Mouse (Mus musculus): ENCODE results near the gene Glis3. TPM values are rescaled to one million over a fixed set of nuclear protein-coding genes. Genes with fewer than 3 reads are reported as not detected.

Gene Glis3
- polyA plus RNA-seq, 1 experiment from 2014 or later, result 4.1 TPM

DNA sequence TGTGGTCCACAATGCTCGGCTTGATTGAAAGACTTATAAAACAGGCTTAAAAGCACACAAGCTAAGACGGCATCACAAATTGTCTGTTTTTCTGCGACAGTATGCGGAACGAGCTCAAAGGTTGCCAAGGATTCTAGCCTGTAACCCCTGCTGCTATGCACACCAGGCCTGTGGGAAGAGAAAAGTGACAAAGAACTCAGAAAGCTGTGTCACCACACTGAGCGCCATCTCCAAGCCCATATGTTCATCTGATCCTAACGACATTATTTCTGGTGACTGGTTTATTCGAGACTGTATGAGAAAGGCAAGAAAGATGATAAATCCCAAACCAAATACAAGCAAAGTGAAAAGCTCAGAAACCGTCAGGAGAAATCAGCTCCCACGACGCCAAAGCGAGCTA, 144.9 kb downstream of the Glis3 start:
- no peak overlapping the region for H3K4me3 ChIP-seq (replicated peaks; ENCODE audit: low read length)
- ATAC-seq (ENCODE audit: low FRiP score) (no peak), DNase-seq (ENCODE audit: low spot score) (no peak)
- no peak overlapping the region for H3K27ac ChIP-seq
- no peak overlapping the region for H3K9ac ChIP-seq
- WGBS, result 63% methylated on average over 12 of the region's 12 CpGs
- no peaks in the 10 kb centered on the region for H3K4me1 ChIP-seq (replicated peaks; ENCODE audit: control insufficient read depth, insufficient read depth, low read length)
- no peak overlapping the region for H3K4me2 ChIP-seq (replicated peaks)
- H3K9me3 ChIP-seq (ENCODE audit: control insufficient read depth, low read length), result no peaks in the 10 kb centered on the region
- H3K36me3 ChIP-seq (replicated peaks; ENCODE audit: control insufficient read depth, insufficient read depth), result no peaks in the 10 kb centered on the region
- H3K27me3 ChIP-seq (ENCODE audit: control insufficient read depth, insufficient read depth, low read length), result no peaks in the 10 kb centered on the region

DNA sequence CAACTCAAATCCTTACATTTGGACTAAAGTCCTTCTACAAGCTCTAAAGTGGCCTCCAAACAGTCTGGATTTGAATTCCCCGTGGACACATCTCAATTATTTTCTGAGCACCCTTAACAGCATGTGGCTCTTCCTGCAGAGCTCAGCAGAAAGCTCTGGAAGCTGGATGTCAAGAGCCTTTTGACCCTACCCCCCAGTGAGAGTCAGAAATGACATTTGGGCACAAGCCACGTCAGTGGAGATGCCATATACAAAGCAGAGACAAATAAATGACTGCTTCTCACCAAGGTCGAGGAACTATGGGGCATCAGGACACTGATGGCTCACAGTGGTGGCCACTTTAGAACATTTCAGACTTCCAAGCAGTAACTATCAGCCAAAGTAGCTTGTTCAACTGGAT, 146.3 kb downstream of the Glis3 start:
- DNase-seq (ENCODE audit: low spot score) (no peak), ATAC-seq (ENCODE audit: low FRiP score) (no peak)
- Histone ChIP-seq H3K27me3 (ENCODE audit: control insufficient read depth, insufficient read depth, low read length) (no peaks in the 10 kb centered on the region), H3K4me3 (replicated peaks; ENCODE audit: low read length) (no peak overlapping the region), H3K4me2 (replicated peaks) (no peak overlapping the region), H3K27ac (no peak overlapping the region), H3K9ac (no peak overlapping the region), H3K9me3 (ENCODE audit: control insufficient read depth, low read length) (no peaks in the 10 kb centered on the region), H3K36me3 (replicated peaks; ENCODE audit: control insufficient read depth, insufficient read depth) (no peaks in the 10 kb centered on the region), H3K4me1 (replicated peaks; ENCODE audit: control insufficient read depth, insufficient read depth, low read length) (no peaks in the 10 kb centered on the region)
- WGBS, result 63% methylated on average over 3 of the region's 3 CpGs

DNA sequence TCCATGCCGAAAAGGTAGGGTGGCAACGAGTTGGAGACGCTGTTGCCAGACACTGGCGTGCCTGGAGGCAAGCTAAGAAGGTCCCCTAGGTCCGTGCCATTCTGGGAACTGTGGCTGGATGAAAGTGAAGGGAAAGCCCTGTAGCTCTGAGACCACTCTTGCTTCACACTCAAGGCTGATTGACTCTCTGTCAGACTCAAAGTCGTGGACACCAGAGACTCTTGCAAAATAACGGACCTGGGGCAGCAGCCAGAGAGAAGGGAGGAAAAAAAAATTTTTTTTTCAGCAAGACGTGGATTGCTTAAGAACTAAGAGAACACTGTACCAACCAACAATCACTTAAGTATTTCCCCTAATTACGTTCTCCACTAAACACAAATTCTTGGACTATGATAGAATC, 148.1 kb downstream of the Glis3 start:
- no peak for ATAC-seq (ENCODE audit: low FRiP score)
- H3K36me3 ChIP-seq (replicated peaks; ENCODE audit: control insufficient read depth, insufficient read depth), result no peaks in the 10 kb centered on the region

DNA sequence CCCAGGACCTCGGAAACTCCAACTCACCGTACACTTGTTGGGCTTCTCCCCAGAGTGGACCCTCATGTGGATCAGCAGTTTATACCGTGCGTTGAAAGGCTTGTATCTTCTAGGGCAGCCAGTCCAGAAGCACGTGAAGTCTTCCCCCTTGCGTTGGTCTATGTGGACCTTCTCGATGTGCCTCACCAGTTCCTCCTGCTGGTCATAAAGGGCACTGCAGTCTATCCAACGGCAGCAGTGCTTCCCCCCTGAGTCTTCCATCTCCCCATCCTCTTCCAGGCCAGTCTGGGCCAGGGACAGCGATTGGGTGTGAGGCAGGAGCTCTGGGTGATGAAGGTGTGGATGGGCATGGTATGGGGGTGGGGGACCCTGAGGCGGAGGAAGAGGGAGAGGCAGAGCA, 149.0 kb downstream of the Glis3 start:
- no peak overlapping the region for H3K4me3 ChIP-seq (replicated peaks; ENCODE audit: low read length)
- no peak overlapping the region for H3K27ac ChIP-seq
- DNase-seq (ENCODE audit: low spot score) (no peak), ATAC-seq (ENCODE audit: low FRiP score) (no peak)
- H3K4me2 ChIP-seq (replicated peaks), result no peak overlapping the region
- WGBS, result 84% methylated on average over 10 of the region's 10 CpGs
- H3K9ac ChIP-seq, result no peak overlapping the region
- H3K4me1 ChIP-seq (replicated peaks; ENCODE audit: control insufficient read depth, insufficient read depth, low read length), result no peaks in the 10 kb centered on the region
- H3K9me3 ChIP-seq (ENCODE audit: control insufficient read depth, low read length), result no peaks in the 10 kb centered on the region
- H3K36me3 ChIP-seq (replicated peaks; ENCODE audit: control insufficient read depth, insufficient read depth), result no peaks in the 10 kb centered on the region
- H3K27me3 ChIP-seq (ENCODE audit: control insufficient read depth, insufficient read depth, low read length), result no peaks in the 10 kb centered on the region

More for the DNA sequence above, 148.1 kb downstream of the Glis3 start:
- Histone ChIP-seq H3K4me1 (replicated peaks; ENCODE audit: control insufficient read depth, insufficient read depth, low read length) (no peaks in the 10 kb centered on the region), H3K4me2 (replicated peaks) (no peak overlapping the region), H3K9me3 (ENCODE audit: control insufficient read depth, low read length) (no peaks in the 10 kb centered on the region), H3K9ac (no peak overlapping the region), H3K27ac (no peak overlapping the region), H3K27me3 (ENCODE audit: control insufficient read depth, insufficient read depth, low read length) (no peaks in the 10 kb centered on the region), H3K4me3 (replicated peaks; ENCODE audit: low read length) (no peak overlapping the region)
- DNase-seq (ENCODE audit: low spot score), result no peak
- 93% methylated on average over 9 of the region's 9 CpGs for WGBS

DNA sequence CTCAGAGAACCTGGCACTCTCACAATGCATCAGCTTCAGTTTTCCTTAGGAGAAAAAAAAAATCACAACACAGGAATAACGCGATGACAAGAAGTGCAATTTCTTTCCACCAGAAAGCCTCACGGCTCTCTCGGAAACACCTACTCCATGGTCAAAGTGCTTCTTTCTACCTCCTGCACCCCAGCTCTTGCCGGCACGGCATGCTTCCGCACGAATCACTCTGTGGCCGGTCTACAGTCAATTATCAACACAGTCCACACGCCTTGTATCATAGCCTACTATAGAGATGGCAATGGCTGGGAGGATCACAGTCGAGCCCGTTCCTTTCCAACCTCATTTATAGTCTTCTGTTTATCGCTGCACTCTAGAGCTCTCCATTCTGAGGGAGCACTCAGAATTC, 150.9 kb downstream of the Glis3 start:
- Histone ChIP-seq H3K4me2 (replicated peaks) (no peak overlapping the region), H3K4me3 (replicated peaks; ENCODE audit: low read length) (no peak overlapping the region), H3K9me3 (ENCODE audit: control insufficient read depth, low read length) (no peaks in the 10 kb centered on the region), H3K27ac (no peak overlapping the region), H3K4me1 (replicated peaks; ENCODE audit: control insufficient read depth, insufficient read depth, low read length) (no peaks in the 10 kb centered on the region), H3K9ac (no peak overlapping the region), H3K36me3 (replicated peaks; ENCODE audit: control insufficient read depth, insufficient read depth) (no peaks in the 10 kb centered on the region), H3K27me3 (ENCODE audit: control insufficient read depth, insufficient read depth, low read length) (no peaks in the 10 kb centered on the region)
- DNase-seq (ENCODE audit: low spot score) (no peak), ATAC-seq (ENCODE audit: low FRiP score) (no peak)
- WGBS, result 86% methylated on average over 13 of the region's 13 CpGs

DNA sequence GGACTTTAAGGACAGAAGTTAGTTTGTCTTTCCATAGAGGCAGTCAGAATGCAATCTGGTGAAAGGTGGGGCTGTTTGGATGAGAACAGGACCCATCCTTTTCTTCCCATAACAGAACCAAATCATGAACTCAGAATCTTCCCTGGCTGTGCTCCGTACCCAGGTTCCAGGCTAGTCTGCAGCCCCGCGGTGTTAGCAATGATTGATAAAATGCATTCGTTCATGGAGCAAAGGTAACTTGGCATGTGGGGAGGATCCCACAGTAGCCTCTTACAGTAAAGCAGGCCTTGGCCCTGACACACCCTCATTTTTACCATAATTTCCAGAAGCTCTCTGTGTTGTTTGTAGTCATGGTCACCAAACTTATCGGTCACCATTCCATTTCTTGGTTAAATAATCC, 152.4 kb downstream of the Glis3 start:
- H3K9ac ChIP-seq, result no peak overlapping the region
- H3K9me3 ChIP-seq (ENCODE audit: control insufficient read depth, low read length), result no peaks in the 10 kb centered on the region
- 96% methylated on average over 5 of the region's 5 CpGs for WGBS
- H3K36me3 ChIP-seq (replicated peaks; ENCODE audit: control insufficient read depth, insufficient read depth), result no peaks in the 10 kb centered on the region
- ATAC-seq (ENCODE audit: low FRiP score) (no peak), DNase-seq (ENCODE audit: low spot score) (no peak)
- no peak overlapping the region for H3K27ac ChIP-seq
- no peak overlapping the region for H3K4me3 ChIP-seq (replicated peaks; ENCODE audit: low read length)
- H3K4me2 ChIP-seq (replicated peaks), result no peak overlapping the region
- H3K27me3 ChIP-seq (ENCODE audit: control insufficient read depth, insufficient read depth, low read length), result no peaks in the 10 kb centered on the region
- no peaks in the 10 kb centered on the region for H3K4me1 ChIP-seq (replicated peaks; ENCODE audit: control insufficient read depth, insufficient read depth, low read length)

DNA sequence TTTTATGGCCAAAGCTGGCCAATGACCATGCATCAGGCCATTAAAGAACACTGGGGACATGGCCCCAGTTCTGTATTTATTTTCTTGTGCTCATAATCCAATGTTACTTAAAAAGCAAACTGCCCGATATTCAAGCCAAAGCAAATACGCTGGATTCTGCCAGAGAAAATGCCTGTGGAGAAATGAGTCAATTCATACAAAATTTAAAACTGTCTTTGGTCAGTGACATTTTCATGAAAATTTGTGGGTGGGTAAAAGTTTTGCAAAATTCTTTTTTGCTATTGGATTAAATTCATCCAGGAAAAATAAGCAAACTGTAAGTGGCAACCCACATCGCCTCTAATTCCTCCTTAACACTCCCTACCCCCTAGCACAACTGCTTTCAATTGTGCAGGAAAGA, 154.5 kb downstream of the Glis3 start:
- H3K4me3 ChIP-seq (replicated peaks; ENCODE audit: low read length), result no peak overlapping the region
- WGBS, result 99% methylated on average over 3 of the region's 3 CpGs
- no peak for ATAC-seq (ENCODE audit: low FRiP score)

DNA sequence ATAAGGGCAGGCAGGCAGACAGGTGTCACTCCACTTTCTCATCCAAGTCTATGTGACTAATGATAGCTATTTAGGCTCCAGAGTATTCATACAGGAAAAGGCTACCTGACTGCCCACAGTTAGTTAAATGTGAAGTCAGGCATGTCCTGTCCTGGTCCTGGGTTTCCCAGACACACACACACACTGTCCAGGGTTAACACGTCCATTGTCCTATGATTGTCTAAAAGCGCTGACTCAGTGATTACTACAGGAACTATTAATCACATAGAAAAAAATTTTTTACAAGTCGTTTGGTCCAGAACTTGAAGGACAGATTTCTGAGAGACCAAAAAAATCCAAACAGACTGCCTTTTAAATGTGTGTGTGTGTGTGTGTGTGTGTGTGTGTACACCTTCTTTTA, 157.6 kb downstream of the Glis3 start:
- 77% methylated on average over 3 of the region's 3 CpGs for WGBS
- no peak overlapping the region for H3K27ac ChIP-seq
- H3K27me3 ChIP-seq (ENCODE audit: control insufficient read depth, insufficient read depth, low read length), result no peaks in the 10 kb centered on the region
- no peak for DNase-seq (ENCODE audit: low spot score)
- H3K9me3 ChIP-seq (ENCODE audit: control insufficient read depth, low read length), result no peaks in the 10 kb centered on the region
- H3K36me3 ChIP-seq (replicated peaks; ENCODE audit: control insufficient read depth, insufficient read depth), result no peaks in the 10 kb centered on the region
- no peak overlapping the region for H3K4me2 ChIP-seq (replicated peaks)
- no peaks in the 10 kb centered on the region for H3K4me1 ChIP-seq (replicated peaks; ENCODE audit: control insufficient read depth, insufficient read depth, low read length)
- H3K9ac ChIP-seq, result no peak overlapping the region
- no peak for ATAC-seq (ENCODE audit: low FRiP score)
- no peak overlapping the region for H3K4me3 ChIP-seq (replicated peaks; ENCODE audit: low read length)

More for the DNA sequence above, 154.5 kb downstream of the Glis3 start:
- Histone ChIP-seq H3K4me2 (replicated peaks) (no peak overlapping the region), H3K27me3 (ENCODE audit: control insufficient read depth, insufficient read depth, low read length) (no peaks in the 10 kb centered on the region), H3K27ac (no peak overlapping the region), H3K4me1 (replicated peaks; ENCODE audit: control insufficient read depth, insufficient read depth, low read length) (no peaks in the 10 kb centered on the region), H3K36me3 (replicated peaks; ENCODE audit: control insufficient read depth, insufficient read depth) (no peaks in the 10 kb centered on the region), H3K9me3 (ENCODE audit: control insufficient read depth, low read length) (no peaks in the 10 kb centered on the region), H3K9ac (no peak overlapping the region)
- DNase-seq (ENCODE audit: low spot score), result no peak

DNA sequence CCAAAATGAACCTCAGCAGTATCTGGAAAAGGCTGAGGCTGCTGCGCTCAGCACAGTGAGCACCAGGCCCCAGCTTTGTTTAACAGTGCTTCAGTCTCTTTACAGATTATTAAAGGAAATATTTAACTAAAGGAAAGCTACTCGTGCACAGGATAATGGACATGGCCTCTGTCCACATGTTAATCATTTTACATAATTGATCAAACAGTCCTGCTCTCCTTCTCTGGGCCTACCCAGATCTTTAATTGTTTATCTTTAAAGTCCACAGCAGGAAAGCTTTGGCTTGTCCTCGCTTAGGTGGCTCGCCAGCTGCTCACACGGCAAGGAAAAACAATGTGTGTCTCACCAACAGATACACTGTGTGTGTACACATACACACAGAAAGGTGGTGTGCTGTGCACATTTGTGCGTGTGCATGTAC, 159.1 kb downstream of the Glis3 start:
- H3K4me1 ChIP-seq (replicated peaks; ENCODE audit: control insufficient read depth, insufficient read depth, low read length), result no peaks in the 10 kb centered on the region
- H3K27ac ChIP-seq, result no peak overlapping the region
- 63% methylated on average over 6 of the region's 6 CpGs for WGBS
- no peak overlapping the region for H3K4me2 ChIP-seq (replicated peaks)
- H3K9ac ChIP-seq, result no peak overlapping the region
- no peaks in the 10 kb centered on the region for H3K36me3 ChIP-seq (replicated peaks; ENCODE audit: control insufficient read depth, insufficient read depth)
- no peaks in the 10 kb centered on the region for H3K9me3 ChIP-seq (ENCODE audit: control insufficient read depth, low read length)
- DNase-seq (ENCODE audit: low spot score) (no peak), ATAC-seq (ENCODE audit: low FRiP score) (no peak)
- no peak overlapping the region for H3K4me3 ChIP-seq (replicated peaks; ENCODE audit: low read length)
- no peaks in the 10 kb centered on the region for H3K27me3 ChIP-seq (ENCODE audit: control insufficient read depth, insufficient read depth, low read length)

DNA sequence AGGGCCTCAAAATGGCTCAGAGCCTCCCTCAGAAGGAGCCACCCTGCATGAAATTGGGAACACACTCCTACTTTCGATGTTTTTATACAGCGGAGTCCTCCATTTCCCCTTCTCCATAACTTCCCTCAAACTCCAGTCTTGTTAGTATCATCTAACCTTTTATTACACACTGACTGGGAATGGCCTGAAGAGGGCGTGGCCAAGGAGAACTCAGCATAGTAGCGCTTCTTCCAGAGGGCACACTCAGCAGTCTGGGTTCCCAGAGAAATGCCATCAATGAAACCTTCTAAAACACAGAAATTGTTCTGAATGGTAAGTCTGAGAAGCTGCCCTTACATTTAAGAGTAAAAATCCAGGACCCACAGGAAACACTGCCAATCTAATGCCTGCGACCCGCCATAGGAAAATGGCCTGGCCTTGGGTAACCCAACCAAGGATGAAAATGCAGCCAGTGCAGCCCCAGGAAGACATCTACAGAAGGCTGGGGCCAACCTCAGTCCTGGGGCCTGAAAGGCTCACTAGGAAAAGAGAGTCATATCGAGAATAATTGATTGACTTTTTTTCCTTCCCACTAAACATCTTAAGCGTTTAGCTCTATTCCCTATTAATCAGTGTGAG, 159.6 kb downstream of the Glis3 start:
- H3K27ac ChIP-seq, result no peak overlapping the region
- ATAC-seq (ENCODE audit: low FRiP score) (no peak), DNase-seq (ENCODE audit: low spot score) (no peak)
- WGBS, result 91% methylated on average over 8 of the region's 8 CpGs
- H3K9me3 ChIP-seq (ENCODE audit: control insufficient read depth, low read length), result no peaks in the 10 kb centered on the region
- H3K4me1 ChIP-seq (replicated peaks; ENCODE audit: control insufficient read depth, insufficient read depth, low read length), result no peaks in the 10 kb centered on the region
- no peak overlapping the region for H3K4me3 ChIP-seq (replicated peaks; ENCODE audit: low read length)
- H3K9ac ChIP-seq, result no peak overlapping the region
- no peaks in the 10 kb centered on the region for H3K27me3 ChIP-seq (ENCODE audit: control insufficient read depth, insufficient read depth, low read length)
- no peaks in the 10 kb centered on the region for H3K36me3 ChIP-seq (replicated peaks; ENCODE audit: control insufficient read depth, insufficient read depth)
- no peak overlapping the region for H3K4me2 ChIP-seq (replicated peaks)
